Mouse (Mus musculus) frontal cortex, postnatal 25 days (tissue): ENCODE measurements around the gene Dnaaf5.
A peak's percentile ranks its signal among the peaks of the same experiment; 100 is the strongest.

ENCODE experiments used
- DNase-seq, 2 experiments: peaks; one replicate each; pipeline ENCODE4 v3.0.0; 2022; ENCODE audit warnings: low spot score in 2 of 2

The Dnaaf5 gene

GRCm38 (mm10) chr5:139149681-139150602 is at the start of gene Dnaaf5, which contains the start of gene Prkar1b:
Gene Dnaaf5 (plus strand): TSS chr5:139150223.
Gene Prkar1b (minus strand): TSS chr5:139150001.
- peak; percentile 84 to 94 for DNase-seq

GRCm38 (mm10) chr5:139101783-139102182 is 48.2 kb upstream of the Dnaaf5 start:
- no peak for DNase-seq

- no peak for DNase-seq
Measured at GRCm38 (mm10) chr5:139107815-139108214, 42.2 kb upstream of the Dnaaf5 start.

GRCm38 (mm10) chr5:139110140-139110855 is 39.7 kb upstream of the Dnaaf5 start:
- DNase-seq, result no peak

GRCm38 (mm10) chr5:139111991-139112390 is 38.0 kb upstream of the Dnaaf5 start:
- no peak for DNase-seq

GRCm38 (mm10) chr5:139112418-139112817 is 37.6 kb upstream of the Dnaaf5 start:
- no peak for DNase-seq

GRCm38 (mm10) chr5:139114876-139115275 is 35.1 kb upstream of the Dnaaf5 start:
- no peak for DNase-seq

GRCm38 (mm10) chr5:139115507-139115906 is 34.5 kb upstream of the Dnaaf5 start:
- no peak for DNase-seq

- no peak for DNase-seq
Measured at GRCm38 (mm10) chr5:139118139-139118960, 31.7 kb upstream of the Dnaaf5 start.

- DNase-seq, result no peak
Measured at GRCm38 (mm10) chr5:139118961-139119276, 31.1 kb upstream of the Dnaaf5 start.

- DNase-seq, result no peak
Measured at GRCm38 (mm10) chr5:139125717-139126116, 24.3 kb upstream of the Dnaaf5 start.

GRCm38 (mm10) chr5:139128476-139129065 is 21.5 kb upstream of the Dnaaf5 start:
- DNase-seq, result no peak

- no peak for DNase-seq
Measured at GRCm38 (mm10) chr5:139129078-139129477, 20.9 kb upstream of the Dnaaf5 start.

GRCm38 (mm10) chr5:139129572-139130151 is 20.4 kb upstream of the Dnaaf5 start:
- peak in 1 of 2 experiments; percentile 33 for DNase-seq

- DNase-seq, result no peak
Measured at GRCm38 (mm10) chr5:139130351-139130750, 19.7 kb upstream of the Dnaaf5 start.

GRCm38 (mm10) chr5:139134501-139134900 is 15.5 kb upstream of the Dnaaf5 start:
- DNase-seq, result no peak

- DNase-seq, result no peak
Measured at GRCm38 (mm10) chr5:139136341-139136740, 13.7 kb upstream of the Dnaaf5 start.

- DNase-seq, result no peak
Measured at GRCm38 (mm10) chr5:139137176-139137575, 12.8 kb upstream of the Dnaaf5 start.

- DNase-seq, result peak; percentile 46 to 61
Measured at GRCm38 (mm10) chr5:139138261-139138925, 11.6 kb upstream of the Dnaaf5 start.

- no peak for DNase-seq
Measured at GRCm38 (mm10) chr5:139138926-139139472, 11.0 kb upstream of the Dnaaf5 start.
